Mouse (Mus musculus): ENCODE measurements around the gene Nup93. TPM values are rescaled to one million over a fixed set of nuclear protein-coding genes. Genes with fewer than 3 reads are reported as not detected.

Nup93 gene
- total RNA-seq, 2 experiments from 2014 or later = 62.9 to 66.3 TPM

- DNase-seq (ENCODE audit: low spot score in 2 of 2) = no peak
- Histone ChIP-seq H3K4me3 (no peak overlapping the region), H3K27ac (no peak overlapping the region)
- TF ChIP-seq CTCF (conservative IDR thresholded peaks at IDR 0.05) = no peak
Measured at GRCm38 (mm10) chr8:94258881-94259280, 44.5 kb downstream of the Nup93 start.

GRCm38 (mm10) chr8:94262626-94263297 lies 48.4 kb downstream of the Nup93 start:
- no peak for DNase-seq (ENCODE audit: low spot score in 2 of 2)
- peak overlapping the region; percentile 93 for H3K27ac ChIP-seq
- no peak overlapping the region for H3K4me3 ChIP-seq
- no peak for TF ChIP-seq CTCF (conservative IDR thresholded peaks at IDR 0.05)

- TF ChIP-seq CTCF (conservative IDR thresholded peaks at IDR 0.05) = no peak
- DNase-seq (ENCODE audit: low spot score in 2 of 2) = peak; percentile 29 to 44
- Histone ChIP-seq H3K27ac (peak overlapping the region; percentile 93), H3K4me3 (peak overlapping the region; percentile 68)
Measured at GRCm38 (mm10) chr8:94266344-94267191, 52.2 kb downstream of the Nup93 start.

- no peak for TF ChIP-seq CTCF (conservative IDR thresholded peaks at IDR 0.05)
- peak overlapping the region; percentile 93 for H3K27ac ChIP-seq
- H3K4me3 ChIP-seq = peak overlapping the region; percentile 68
Measured at GRCm38 (mm10) chr8:94268359-94268890, 54.1 kb downstream of the Nup93 start.

GRCm38 (mm10) chr8:94270309-94270708 lies 55.9 kb downstream of the Nup93 start:
- peak overlapping the region; percentile 68 for H3K4me3 ChIP-seq
- TF ChIP-seq CTCF (conservative IDR thresholded peaks at IDR 0.05) = no peak
- peak overlapping the region; percentile 93 for H3K27ac ChIP-seq
- DNase-seq (ENCODE audit: low spot score in 2 of 2) = no peak

More at GRCm38 (mm10) chr8:94268359-94268890, 54.1 kb downstream of the Nup93 start:
- no peak for DNase-seq (ENCODE audit: low spot score in 2 of 2)

GRCm38 (mm10) chr8:94271102-94271501 lies 56.7 kb downstream of the Nup93 start:
- DNase-seq (ENCODE audit: low spot score in 2 of 2) = no peak
- TF ChIP-seq CTCF (conservative IDR thresholded peaks at IDR 0.05) = no peak
- Histone ChIP-seq H3K27ac (peak overlapping the region; percentile 93), H3K4me3 (peak overlapping the region; percentile 27; the same call in 1 of the 2 replicates)

- no peak overlapping the region for H3K27ac ChIP-seq
- H3K4me3 ChIP-seq = no peak overlapping the region
- no peak for DNase-seq (ENCODE audit: low spot score in 2 of 2)
- no peak for TF ChIP-seq CTCF (conservative IDR thresholded peaks at IDR 0.05)
Measured at GRCm38 (mm10) chr8:94272612-94273011, 58.2 kb downstream of the Nup93 start.

- Histone ChIP-seq H3K4me3 (no peak overlapping the region), H3K27ac (peak overlapping the region; percentile 2; the same call in 1 of the 2 replicates)
- no peak for TF ChIP-seq CTCF (conservative IDR thresholded peaks at IDR 0.05)
- DNase-seq (ENCODE audit: low spot score in 2 of 2) = no peak
Measured at GRCm38 (mm10) chr8:94273289-94273850, 59.0 kb downstream of the Nup93 start.

- H3K27ac ChIP-seq = peak overlapping the region; percentile 2; the same call in 1 of the 2 replicates
- no peak overlapping the region for H3K4me3 ChIP-seq
- DNase-seq (ENCODE audit: low spot score in 2 of 2) = peak in 1 of 2 experiments; percentile 37
- peak; percentile 75 for TF ChIP-seq CTCF (conservative IDR thresholded peaks at IDR 0.05)
Measured at GRCm38 (mm10) chr8:94274030-94274429, 59.7 kb downstream of the Nup93 start.

- peak; percentile 67 for TF ChIP-seq CTCF (conservative IDR thresholded peaks at IDR 0.05)
- Histone ChIP-seq H3K4me3 (no peak overlapping the region), H3K27ac (no peak overlapping the region)
- DNase-seq (ENCODE audit: low spot score in 2 of 2) = no peak
Measured at GRCm38 (mm10) chr8:94278295-94278694, 63.9 kb downstream of the Nup93 start.

GRCm38 (mm10) chr8:94280001-94280613 lies 65.7 kb downstream of the Nup93 start:
- no peak for DNase-seq (ENCODE audit: low spot score in 2 of 2)
- Histone ChIP-seq H3K27ac (no peak overlapping the region), H3K4me3 (no peak overlapping the region)
- TF ChIP-seq CTCF (conservative IDR thresholded peaks at IDR 0.05) = no peak

GRCm38 (mm10) chr8:94282453-94282985 lies 68.2 kb downstream of the Nup93 start:
- TF ChIP-seq CTCF (conservative IDR thresholded peaks at IDR 0.05) = no peak
- Histone ChIP-seq H3K4me3 (no peak overlapping the region), H3K27ac (no peak overlapping the region)
- no peak for DNase-seq (ENCODE audit: low spot score in 2 of 2)
